Mouse (Mus musculus) thymus, adult 2 months (tissue): ENCODE measurements around the gene Abca6.

ENCODE experiments used
- CTCF ChIP-seq: fragments of 200-500 bp; IDR thresholded peaks from 2 replicates; pipeline ENCODE4 v1.5.1; 2012; ENCODE audit warnings: mild to moderate bottlenecking, control low read depth, low read length, moderate library complexity, borderline replicate concordance; ENCODE audit not compliant: control insufficient read depth, poor library complexity, insufficient read depth; ENCODE audit errors: extremely low read depth
- POLR2A ChIP-seq: fragments of 200-500 bp; IDR thresholded peaks from 2 replicates; pipeline ENCODE4 v1.6.1; 2012; ENCODE audit warnings: mild to moderate bottlenecking, low read length, control low read depth, moderate library complexity; ENCODE audit not compliant: control insufficient read depth, poor library complexity, insufficient read depth; ENCODE audit errors: extremely low read depth

- TF ChIP-seq POLR2A (no peak), CTCF (no peak)
Observed at GRCm38 (mm10) chr11:110232975-110233374, 18.6 kb downstream of the Abca6 start.
